Mouse (Mus musculus) ES-E14 (cell line): ENCODE measurements around the gene Hinfp. TPM values are rescaled to one million over a fixed set of nuclear protein-coding genes. Genes with fewer than 3 reads are reported as not detected.

Source experiments
- DNase-seq: peaks from one replicate; pipeline ENCODE4 v3.0.0-alpha.2; 2013; ENCODE audit warnings: low read depth, low spot score
- H3K27ac ChIP-seq: 2 replicates; pipeline ENCODE4 v1.5.1; 2012; ENCODE audit warnings: low read depth, mild to moderate bottlenecking, low read length, moderate library complexity, mixed read lengths; ENCODE audit not compliant: poor library complexity, insufficient read depth, severe bottlenecking
- H3K36me3 ChIP-seq: 2 replicates; pipeline ENCODE4 v1.6.1; 2012; ENCODE audit warnings: mild to moderate bottlenecking, low read length, moderate library complexity, mixed read lengths; ENCODE audit not compliant: control insufficient read depth, poor library complexity, insufficient read depth, severe bottlenecking
- H3K4me1 ChIP-seq, 2 experiments: fragments of 150-350 bp in 1 of 2; sonication (generic) in 1 of 2; 2 replicates each; pipeline ENCODE4 v1.6.1; 2012; ENCODE audit warnings: low read length in 2 of 2, mild to moderate bottlenecking in 1 of 2, mixed read lengths in 1 of 2; ENCODE audit not compliant: control insufficient read depth in 2 of 2, insufficient read depth in 2 of 2, poor library complexity in 1 of 2
- H3K4me3 ChIP-seq, 2 experiments: fragments of 150-350 bp in 1 of 2; sonication (generic) in 1 of 2; 2 replicates each; pipeline ENCODE4 v1.5.1; 2012; ENCODE audit warnings: low read length in 2 of 2, low read depth in 1 of 2, mild to moderate bottlenecking in 1 of 2, mixed read lengths in 1 of 2; ENCODE audit not compliant: insufficient read depth in 1 of 2, poor library complexity in 1 of 2, severe bottlenecking in 1 of 2
- H3K9ac ChIP-seq: 2 replicates; pipeline ENCODE4 v1.6.1; 2012; ENCODE audit warnings: low read depth, mild to moderate bottlenecking, low read length, mixed read lengths; ENCODE audit not compliant: poor library complexity, insufficient read depth, severe bottlenecking
- H3K9me3 ChIP-seq: fragments of 150-350 bp; sonication (generic); 2 replicates; pipeline ENCODE4 v1.6.1; 2012; ENCODE audit warnings: low read depth, mild to moderate bottlenecking, low read length; ENCODE audit not compliant: control insufficient read depth, insufficient read depth
- CHD2 ChIP-seq: IDR thresholded peaks from 2 replicates; pipeline ENCODE4 v1.6.1; 2014; ENCODE audit warnings: mild to moderate bottlenecking, low read depth, low read length, inconsistent platforms
- HCFC1 ChIP-seq: IDR thresholded peaks from 2 replicates; pipeline ENCODE4 v1.6.1; 2012; ENCODE audit warnings: low read length, inconsistent platforms, borderline replicate concordance; ENCODE audit not compliant: insufficient read depth
- MAFK ChIP-seq: IDR thresholded peaks from 2 replicates; pipeline ENCODE4 v1.6.1; 2014; ENCODE audit warnings: mild to moderate bottlenecking, low read depth, low read length, inconsistent platforms; ENCODE audit not compliant: insufficient read depth
- ZC3H11A ChIP-seq: IDR thresholded peaks from 2 replicates; pipeline ENCODE4 v1.6.1; 2012; ENCODE audit warnings: low read depth, mild to moderate bottlenecking, inconsistent platforms, low read length, borderline replicate concordance
- ZNF384 ChIP-seq: IDR thresholded peaks from 2 replicates; pipeline ENCODE4 v1.6.1; 2012; ENCODE audit warnings: low read depth, low read length, inconsistent platforms
- in situ Hi-C, 2 experiments: fragments of 600-800 bp; cut with MboI; formaldehyde crosslinking; loops; one replicate each; pipeline ENCODE4 v1.15.1; 2025; ENCODE audit warnings: low sequenced_read_pairs in 2 of 2, inconsistent platforms in 1 of 2; ENCODE audit not compliant: unreplicated experiment in 2 of 2
- total RNA-seq: library from RNA; depleted of rRNA; stranded (reverse); fragments of 300-350 nt; gene quantifications from 2 replicates; pipeline ENCODE4 v1.2.3, GENCODE M21; 2012

Gene Hinfp
- total RNA-seq, 1 experiment = 29.1 TPM

- TF ChIP-seq HCFC1 = no peak
- no peak for TF ChIP-seq MAFK
- TF ChIP-seq ZNF384 = no peak
- no peak for TF ChIP-seq CHD2
- TF ChIP-seq ZC3H11A = no peak
- H3K27ac ChIP-seq = no peak overlapping the region; the same call in 1 of the 2 replicates
Measured at GRCm38 (mm10) chr9:44343290-44343689, 37.8 kb upstream of the Hinfp start.

GRCm38 (mm10) chr9:44342605-44343004, 37.1 kb upstream of the Hinfp start:
- H3K36me3 ChIP-seq = peaks cover 6% of the 10 kb centered on the region; the same call in 1 of the 2 replicates
- no peak for DNase-seq
- no peak overlapping the region for H3K4me3 ChIP-seq
- H3K9ac ChIP-seq = no peak overlapping the region
- TF ChIP-seq HCFC1 (no peak), MAFK (no peak), ZNF384 (no peak), ZC3H11A (no peak), CHD2 (no peak)
- H3K9me3 ChIP-seq = no peaks in the 10 kb centered on the region
- in situ Hi-C loops = no loop called here
- no peak overlapping the region for H3K27ac ChIP-seq
- H3K4me1 ChIP-seq = peaks cover 2 to 21% of the 10 kb centered on the region in 2 experiments; a peak in 3 of 4 replicates

More at GRCm38 (mm10) chr9:44343290-44343689, 37.8 kb upstream of the Hinfp start:
- in situ Hi-C loops = no loop called here
- Histone ChIP-seq H3K4me1 (peaks cover 2 to 20% of the 10 kb centered on the region in 2 experiments; a peak in 3 of 4 replicates), H3K4me3 (peak overlapping the region; percentile 84 to 99), H3K9ac (peak overlapping the region; percentile 96), H3K9me3 (no peaks in the 10 kb centered on the region), H3K36me3 (peaks cover 5% of the 10 kb centered on the region; the same call in 1 of the 2 replicates)
- DNase-seq = no peak

GRCm38 (mm10) chr9:44342173-44342572, 36.7 kb upstream of the Hinfp start:
- no peak for TF ChIP-seq ZNF384
- no peak for TF ChIP-seq CHD2
- no peak for TF ChIP-seq HCFC1
- TF ChIP-seq MAFK = no peak
- no peak for TF ChIP-seq ZC3H11A
- Histone ChIP-seq H3K9ac (no peak overlapping the region), H3K36me3 (peaks cover 7% of the 10 kb centered on the region; the same call in 1 of the 2 replicates), H3K9me3 (no peaks in the 10 kb centered on the region), H3K4me3 (no peak overlapping the region), H3K27ac (no peak overlapping the region), H3K4me1 (peaks cover 2 to 17% of the 10 kb centered on the region in 2 experiments; a peak in 3 of 4 replicates)
- DNase-seq = no peak
- in situ Hi-C loops = no loop called here

GRCm38 (mm10) chr9:44341487-44341886, 36.0 kb upstream of the Hinfp start:
- Histone ChIP-seq H3K36me3 (peaks cover 12% of the 10 kb centered on the region), H3K9me3 (no peaks in the 10 kb centered on the region), H3K27ac (no peak overlapping the region), H3K4me1 (peaks cover 0 to 17% of the 10 kb centered on the region in 2 experiments; a peak in 3 of 4 replicates), H3K9ac (no peak overlapping the region), H3K4me3 (no peak overlapping the region)
- no peak for DNase-seq
- in situ Hi-C loops = no loop called here
- no peak for TF ChIP-seq ZC3H11A
- TF ChIP-seq MAFK = no peak
- TF ChIP-seq ZNF384 = no peak
- TF ChIP-seq HCFC1 = no peak
- no peak for TF ChIP-seq CHD2
